Mouse (Mus musculus) layer of hippocampus, postnatal 36 days (tissue): ENCODE results near the gene 1700102P08Rik. TPM values are rescaled to one million over a fixed set of nuclear protein-coding genes. Genes with fewer than 3 reads are reported as not detected.

ENCODE experiments used
- DNase-seq, 2 experiments: peaks; one replicate each; pipeline ENCODE4 v3.0.0; 2022
- total RNA-seq, 2 experiments: library from RNA; stranded (reverse); gene quantifications; 2 replicates each; pipeline ENCODE4 v1.2.3; 2021

Gene 1700102P08Rik
- 1 to 10 TPM; 2.6 to 2.9 TPM for total RNA-seq

DNA sequence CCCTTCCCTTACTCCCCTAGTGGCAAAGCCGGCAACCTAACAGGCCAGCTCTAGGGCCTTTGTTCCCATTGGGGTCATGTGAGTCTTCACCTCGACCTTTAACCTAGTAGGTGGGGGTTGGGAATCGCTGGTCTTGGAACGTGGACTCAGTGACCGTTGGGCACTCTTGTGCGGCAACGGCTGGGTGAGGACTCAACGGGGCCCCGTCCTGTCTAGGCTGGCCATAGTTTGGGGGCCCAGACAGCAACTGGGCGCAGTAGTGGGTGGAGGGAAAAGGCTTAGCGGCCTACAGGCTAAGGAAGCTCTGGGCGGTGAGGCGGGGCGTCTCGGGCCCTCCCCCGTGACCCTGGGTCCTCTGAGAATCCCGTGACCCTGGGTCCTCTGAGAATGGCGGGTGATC, at the start of gene 1700102P08Rik:
1700102P08Rik (plus strand) TSS at position 130 of the 400 bp plus-strand sequence.
- DNase-seq = no peak

DNA sequence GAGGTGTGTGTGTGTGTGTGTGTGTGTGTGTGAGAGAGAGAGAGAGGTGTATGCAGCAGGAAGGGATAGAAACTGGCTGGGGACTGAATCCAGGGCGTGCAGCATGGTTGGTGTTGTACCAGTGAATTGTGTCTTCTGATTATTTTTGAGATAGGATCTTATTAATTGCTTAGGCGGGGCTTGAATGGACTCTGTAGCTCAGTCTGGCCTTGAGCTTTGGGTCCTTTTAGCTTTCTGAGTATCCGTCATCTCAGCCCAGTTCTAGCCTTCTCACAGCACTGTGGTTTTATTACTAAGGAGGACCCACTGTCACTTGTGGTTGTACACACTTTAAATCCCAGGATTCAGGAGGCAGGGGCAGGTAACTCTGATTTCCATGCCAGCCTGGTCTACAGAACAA, 49.3 kb upstream of the 1700102P08Rik start:
- DNase-seq = no peak

DNA sequence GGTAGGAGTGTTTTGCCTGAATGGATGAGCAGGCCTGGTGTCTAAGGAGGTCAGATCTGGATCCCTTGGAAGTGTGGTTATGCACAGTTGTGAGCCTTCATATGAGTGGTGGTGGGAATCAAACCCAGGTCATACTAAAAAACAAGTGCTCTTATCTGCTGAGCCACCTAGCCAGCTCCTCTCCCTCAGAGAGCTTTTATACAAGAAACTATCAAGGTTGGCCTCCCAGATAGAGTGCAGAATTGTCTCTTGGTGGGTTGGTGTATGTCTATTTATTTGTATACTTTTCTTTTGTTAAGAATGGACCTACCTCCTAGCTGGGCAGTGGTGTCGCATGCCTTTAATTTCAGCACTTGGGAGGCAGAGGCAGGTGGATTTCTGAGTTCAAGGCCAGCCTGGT, 48.8 kb upstream of the 1700102P08Rik start:
- DNase-seq = no peak

DNA sequence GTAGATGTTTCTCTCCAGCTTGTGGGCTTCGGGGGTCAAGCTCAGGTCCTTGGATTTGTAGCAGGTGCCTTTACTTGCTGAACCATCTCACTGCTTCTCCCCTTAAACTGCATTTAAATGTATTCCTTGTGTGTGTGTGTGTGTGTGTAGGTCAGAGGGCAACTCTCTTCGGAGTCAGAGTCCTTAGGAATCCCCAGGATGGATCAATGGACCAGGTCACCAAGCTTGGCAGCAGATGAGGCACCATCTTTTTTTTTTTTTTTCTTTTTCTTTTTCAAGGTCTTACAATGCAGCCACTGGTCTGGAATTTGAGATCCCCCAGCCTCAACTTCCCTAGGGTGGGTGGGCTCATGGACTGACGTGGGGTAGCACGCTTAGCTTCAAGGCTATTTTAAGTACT, 48.1 kb upstream of the 1700102P08Rik start:
- DNase-seq = no peak

DNA sequence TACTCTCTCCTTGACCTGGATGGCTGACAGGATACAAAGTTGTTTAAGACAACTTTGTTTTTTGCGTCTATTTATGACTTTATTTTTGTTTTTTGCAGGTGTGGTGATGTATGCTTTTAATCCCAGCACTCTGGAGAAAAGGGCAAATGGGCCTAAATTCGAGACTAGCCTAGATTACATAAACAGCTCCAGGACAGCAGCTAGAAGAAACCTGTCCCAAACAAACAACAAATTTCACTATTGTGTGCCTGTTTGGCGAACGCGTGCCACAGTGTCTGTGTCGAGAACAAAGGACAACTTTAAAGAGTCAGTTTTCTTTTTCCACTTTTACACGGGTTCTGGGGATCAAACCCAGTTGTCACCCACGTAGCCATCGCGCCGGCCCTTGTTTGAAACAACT, 45.6 kb upstream of the 1700102P08Rik start:
- no peak for DNase-seq

DNA sequence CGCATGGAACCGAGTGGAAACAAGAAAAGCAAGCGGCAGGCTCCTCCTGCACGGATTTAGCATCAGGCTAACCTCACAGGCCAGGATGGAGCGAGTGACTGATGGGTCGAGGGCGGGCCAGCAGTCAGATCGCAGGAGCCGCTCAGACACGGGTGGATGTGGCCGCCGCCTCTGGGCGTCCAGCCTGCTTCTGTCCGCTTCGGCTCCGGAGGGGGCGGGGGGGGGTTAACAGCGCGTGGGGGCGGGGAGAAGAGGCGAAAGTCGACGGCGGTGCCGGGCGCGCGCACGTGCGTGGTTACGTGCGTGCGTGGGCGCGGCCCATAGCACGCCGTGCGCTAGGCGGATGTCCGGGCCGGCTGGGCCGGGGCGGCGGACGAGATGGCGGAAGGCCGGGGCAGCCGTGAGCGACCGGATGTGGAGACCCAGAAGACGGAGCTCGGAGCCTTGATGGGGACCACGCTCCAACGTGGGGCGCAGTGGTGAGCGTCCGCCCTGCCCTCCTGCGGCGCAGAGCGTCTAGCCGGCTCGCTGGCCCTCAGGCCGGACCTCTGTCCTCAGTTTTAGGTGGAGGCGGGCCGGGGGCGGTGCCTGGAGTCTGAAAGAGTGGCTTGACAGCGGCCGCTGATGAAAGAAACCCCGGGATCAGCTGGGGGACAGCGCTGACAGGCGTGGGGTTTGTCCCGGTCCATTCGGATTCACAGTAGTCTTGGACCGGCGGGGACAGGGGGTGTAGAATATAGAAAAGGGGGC, 44.9 kb upstream of the 1700102P08Rik start, which contains the start of gene Usp4:
Usp4 (plus strand) TSS at position 314 of the 750 bp plus-strand sequence.
- DNase-seq = peak; percentile 81 to 83

DNA sequence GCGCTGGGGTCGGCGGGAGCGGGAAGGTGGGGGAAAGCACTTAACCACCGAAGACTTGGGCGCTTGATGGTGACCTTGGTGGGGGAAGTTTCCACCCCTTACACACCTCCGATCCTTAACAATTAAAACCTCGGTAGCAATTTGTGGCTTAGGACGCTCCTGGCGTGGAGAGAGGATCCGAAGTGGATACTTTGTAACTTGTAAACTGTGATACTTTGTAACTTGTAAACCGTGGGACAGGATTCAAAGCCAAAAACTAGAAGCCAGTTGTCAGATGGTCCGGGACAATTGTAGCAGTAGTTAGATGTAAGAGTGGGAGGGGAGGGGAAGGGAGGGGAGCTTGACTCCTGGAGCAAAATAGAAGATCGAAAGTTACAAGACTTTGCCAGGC, 44.3 kb upstream of the 1700102P08Rik start:
- DNase-seq = no peak

DNA sequence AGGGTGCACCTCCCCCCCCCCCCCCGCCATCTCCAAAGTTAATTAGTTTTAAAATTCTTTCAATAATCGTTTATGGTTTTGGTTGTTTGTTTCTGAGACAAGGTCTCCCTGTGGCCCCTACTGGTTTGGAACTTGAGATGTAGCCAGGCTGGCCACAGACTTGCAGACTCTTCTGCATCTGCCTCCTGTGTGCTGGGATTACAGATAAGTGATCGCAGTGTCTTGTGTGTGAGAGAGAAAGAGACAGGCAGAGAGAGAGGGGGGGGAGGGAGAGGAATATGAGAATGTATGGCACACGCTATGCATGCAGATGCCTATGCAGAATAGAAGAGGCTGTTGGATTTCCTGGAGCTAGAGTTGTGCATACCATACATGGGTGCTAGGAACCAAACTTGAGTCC, 42.9 kb upstream of the 1700102P08Rik start:
- DNase-seq = no peak

DNA sequence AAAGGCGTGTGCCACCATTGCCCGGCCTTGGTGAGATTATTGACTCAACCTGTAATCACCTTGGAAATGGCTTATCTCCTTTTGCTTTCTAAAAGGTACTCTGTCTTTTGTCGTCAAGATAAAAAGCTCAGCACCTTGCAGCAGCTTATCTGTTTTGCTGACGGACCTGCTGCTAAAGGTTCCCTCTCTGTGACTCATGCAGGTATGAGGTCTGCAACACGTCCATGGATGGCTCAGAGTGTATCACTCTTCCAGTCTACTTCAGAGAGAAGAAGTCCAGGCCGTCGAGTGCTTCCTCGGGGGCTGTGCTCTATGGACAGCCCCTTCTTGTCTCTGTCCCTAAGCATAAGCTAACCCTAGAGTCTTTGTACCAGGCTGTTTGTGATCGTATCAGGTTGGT, 14.4 kb upstream of the 1700102P08Rik start:
- no peak for DNase-seq

DNA sequence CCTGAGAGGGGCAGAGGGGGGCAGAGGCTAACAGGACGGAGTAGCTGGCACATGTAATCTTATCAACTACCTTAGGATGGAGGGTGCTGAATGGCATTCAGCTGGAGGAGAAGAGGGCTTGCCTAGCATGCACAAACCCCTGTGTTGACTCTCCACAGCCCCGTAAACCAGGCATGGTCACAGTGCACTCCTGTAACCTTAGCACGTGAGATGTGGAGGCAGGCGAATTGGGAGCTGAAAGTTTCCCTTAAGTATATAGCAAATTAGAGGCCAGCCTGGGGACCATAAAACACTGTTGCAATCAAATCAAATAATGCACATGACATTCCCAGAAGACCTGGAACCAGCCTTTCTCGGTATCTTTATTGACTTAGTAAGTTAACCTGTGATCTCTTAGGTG, 13.9 kb upstream of the 1700102P08Rik start:
- DNase-seq = no peak

DNA sequence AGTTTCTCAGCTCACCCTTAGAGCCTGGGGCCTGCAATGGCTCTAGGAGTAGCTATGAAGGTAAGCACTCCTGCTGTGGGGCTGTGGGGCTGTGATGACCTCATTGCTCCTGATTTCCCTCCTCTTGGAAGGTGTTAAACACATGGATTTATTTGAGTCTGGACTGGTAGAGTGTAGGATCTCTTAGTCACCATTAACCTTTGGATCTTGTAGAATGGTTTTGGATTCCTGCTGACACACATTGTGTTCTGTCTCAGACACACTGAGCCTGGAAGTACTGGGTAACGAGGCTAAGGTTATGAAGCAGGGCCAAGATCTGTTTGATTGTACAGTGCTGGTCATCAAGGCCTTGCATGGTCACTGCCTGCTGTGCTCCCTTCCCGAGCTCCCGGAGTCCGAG, 13.3 kb upstream of the 1700102P08Rik start:
- DNase-seq = no peak

DNA sequence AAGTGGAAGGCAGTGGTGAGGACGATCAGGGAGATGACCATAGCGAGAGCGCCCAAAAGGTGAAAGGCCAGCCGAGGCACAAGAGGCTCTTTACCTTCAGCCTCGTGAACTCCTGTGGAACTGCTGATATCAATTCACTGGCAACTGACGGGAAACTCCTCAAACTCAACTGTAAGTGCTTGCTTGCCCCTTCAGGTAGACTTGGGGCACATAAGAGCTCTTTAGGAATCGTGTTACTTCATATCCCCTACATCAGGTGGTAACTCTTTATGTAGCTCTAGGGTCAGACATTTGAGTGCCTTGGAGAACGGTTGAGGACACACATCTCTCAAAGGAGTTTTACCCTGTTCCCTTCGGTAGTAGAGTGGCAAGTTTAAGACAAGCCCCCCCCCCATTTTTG, 11.2 kb upstream of the 1700102P08Rik start:
- DNase-seq = no peak

DNA sequence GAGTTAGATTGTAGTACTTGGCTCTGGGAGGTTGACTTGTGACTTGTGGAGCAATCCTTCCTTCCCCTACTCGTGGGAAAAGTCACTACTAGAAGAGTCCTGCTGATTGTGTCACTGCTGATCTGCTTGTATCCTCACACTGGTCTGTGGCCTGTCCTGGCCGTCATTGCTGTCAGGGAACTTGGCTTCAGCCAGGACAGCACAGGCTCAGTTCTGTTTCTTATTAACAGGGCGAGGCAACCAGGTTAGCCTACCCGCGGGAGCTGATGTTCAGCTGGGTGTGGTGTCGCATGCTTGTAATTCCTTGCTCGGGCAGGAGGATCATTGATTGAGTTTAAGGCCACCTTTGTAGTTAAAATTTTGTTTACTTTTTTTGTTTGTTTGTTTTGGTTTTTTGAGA, 7.6 kb upstream of the 1700102P08Rik start:
- no peak for DNase-seq

DNA sequence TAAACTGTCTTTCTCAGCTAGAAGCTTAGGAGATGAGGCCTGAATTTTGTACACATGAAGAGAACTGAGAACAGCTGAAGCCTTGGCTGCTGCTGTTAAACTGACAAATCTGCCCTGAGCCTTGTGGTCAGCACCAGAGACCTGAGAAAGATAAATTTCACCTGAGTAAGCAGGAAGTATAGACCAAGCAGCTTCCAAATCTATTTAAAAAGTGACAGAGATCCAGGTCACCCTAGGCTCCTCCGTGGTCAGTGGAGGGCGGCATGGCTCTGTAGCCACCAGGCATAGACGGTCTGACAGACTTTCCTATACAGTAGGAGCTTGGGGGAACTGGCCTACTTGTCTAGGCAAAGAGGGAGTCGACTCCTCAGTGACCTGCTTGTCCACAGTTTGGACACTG, 5.8 kb upstream of the 1700102P08Rik start:
- no peak for DNase-seq

DNA sequence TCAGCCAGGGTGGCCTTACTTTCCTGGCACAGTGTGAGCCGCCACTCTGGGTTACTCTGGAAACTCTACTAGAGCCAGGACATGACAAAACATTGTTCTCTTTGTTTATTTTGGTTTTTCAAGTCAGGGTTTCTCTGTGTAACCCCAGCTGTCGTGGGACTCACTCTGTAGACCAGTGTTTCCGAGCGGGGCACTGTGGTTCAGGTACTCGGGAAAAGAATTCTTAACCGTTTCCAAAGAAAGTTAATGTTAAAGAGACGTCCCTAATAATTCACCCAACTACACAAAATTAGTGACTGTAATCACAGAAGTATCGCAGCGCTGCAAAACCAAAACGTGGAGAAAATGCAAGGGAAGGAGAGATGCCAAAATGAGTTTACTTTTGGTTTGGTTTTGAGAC, 4.0 kb upstream of the 1700102P08Rik start:
- DNase-seq = no peak

DNA sequence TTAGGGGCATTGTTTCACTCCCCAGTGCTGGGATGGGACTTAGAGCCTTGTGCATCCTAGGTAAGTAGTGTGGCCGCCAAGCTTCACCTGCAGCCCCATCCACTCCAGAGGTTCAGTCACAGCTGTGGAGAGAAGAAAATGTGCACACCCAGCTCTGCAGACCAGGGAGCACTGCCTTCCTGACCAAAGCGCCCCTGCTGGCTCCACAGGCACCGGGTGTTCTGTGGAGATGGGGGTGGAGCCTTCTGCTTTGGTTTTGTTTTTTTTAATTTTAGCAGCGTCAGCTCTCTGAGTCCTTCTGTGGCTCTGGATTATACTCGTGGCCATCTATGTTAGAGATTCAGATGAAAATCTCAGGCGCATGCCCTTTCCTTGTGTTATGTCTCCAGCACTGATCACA, 3.4 kb upstream of the 1700102P08Rik start:
- DNase-seq = peak; percentile 16 to 29

DNA sequence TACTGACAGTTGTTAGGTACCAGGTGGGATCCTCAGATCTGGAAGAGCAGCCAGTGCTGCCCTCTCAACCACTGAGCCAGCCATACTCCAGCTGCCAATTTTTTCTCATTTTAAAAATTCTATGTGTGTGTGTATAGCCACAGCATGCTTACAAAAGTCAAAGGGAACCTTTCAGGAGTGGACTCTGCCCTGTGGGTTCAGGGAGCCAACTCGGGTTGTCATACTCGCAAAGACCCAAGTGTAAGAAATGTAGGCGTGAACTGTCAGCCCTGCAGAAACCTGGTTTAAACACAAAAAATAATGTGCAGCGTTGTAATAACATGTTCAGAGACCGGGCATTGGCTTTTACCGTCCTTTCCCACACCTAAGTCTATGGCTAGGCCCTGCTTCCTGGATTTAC, 1.6 kb downstream of the 1700102P08Rik start:
- DNase-seq = no peak

DNA sequence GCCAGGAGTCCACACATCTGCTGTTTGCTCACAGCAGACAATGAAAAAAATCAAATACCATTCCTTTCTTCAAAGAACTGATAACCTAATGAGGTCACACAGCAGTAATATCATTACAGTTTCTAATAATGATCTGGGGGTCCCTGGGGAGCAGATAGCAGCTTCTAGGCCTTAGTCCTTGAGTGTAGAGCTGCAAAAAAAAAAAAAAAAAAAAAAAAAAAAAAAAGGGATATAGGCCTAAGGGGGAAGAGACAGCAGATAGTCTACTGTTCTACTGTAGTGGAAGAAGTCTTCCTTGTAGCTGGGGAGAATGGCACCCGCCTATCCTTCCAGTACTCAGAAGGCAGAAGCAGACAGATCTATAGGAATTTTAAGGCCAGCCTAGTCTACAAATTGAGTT, 2.8 kb downstream of the 1700102P08Rik start:
- DNase-seq = no peak

DNA sequence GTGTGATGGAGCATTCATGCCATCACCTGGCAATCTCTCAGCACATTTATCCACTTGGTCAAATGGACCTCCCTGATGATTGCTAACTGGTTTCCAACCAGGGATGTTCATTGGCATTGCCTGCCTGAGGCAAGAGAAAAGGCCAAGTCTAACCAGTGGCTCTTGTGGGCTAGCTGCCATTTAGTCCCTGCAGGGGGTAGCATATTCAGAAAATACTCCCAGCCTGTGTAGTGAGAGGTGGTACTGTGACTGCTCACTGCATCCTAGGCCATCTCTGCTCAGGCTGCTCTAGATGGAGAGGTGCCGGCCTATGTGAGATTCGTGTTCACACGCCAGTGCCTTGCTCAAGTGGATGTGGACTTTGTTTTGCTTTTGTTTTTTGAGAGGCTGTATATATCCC, 5.7 kb downstream of the 1700102P08Rik start:
- DNase-seq = no peak

DNA sequence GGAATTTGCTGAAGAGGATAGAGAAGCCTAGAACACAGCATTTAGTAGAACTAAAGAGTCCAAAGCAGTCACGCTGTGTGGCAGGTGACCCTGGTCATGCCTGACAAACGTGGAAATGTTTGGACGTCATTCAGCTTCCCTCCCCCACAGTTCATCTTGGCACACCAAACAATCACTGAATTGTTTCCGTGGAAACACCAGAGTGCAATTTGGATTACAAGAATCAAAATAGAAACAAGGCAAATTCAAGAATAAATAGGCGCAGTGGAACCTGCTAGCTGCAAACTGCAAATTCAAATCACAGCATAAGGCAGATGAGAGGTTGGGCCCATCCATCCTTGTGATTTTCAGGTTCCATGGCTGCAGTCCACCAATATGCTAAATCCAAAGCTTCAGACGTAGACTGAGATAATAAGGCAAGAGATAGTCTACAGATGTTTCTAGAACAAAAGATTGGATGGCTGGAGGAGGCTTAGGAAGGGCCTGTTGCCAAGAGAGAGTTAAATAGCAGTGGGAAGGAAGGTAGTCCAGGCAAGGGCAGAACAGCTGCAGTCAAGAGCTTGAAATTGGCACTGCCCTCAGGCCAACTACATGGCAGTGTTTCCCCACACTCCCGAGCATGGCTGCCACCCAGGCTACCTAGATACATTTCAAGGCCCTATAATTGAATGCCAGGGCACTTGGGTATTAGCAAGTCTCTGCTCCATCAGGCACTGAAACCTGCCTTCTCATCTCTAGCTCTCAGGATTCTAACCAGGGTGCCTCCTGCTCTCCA, 8.8 kb downstream of the 1700102P08Rik start:
- DNase-seq = peak; percentile 45 to 46

DNA sequence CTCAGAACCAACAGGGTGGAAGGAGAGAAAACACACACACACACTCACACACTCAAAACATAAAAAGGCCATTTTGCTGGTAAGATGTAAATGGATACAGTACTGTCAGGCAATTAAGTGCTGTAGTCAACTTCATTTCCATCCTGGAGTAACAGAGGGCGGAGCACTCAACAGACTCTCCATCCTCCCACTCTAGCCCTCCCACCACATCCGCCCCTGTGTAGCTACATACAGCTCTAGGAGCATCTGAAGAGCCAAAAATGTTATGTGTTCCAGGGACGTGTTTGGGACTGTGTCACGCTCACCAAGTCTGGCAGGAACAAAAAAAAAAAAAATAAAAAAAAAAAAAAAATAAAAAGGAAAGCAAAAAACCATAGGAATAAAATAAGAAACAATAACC, 10.5 kb downstream of the 1700102P08Rik start:
- peak in 1 of 2 experiments; percentile 29 for DNase-seq

DNA sequence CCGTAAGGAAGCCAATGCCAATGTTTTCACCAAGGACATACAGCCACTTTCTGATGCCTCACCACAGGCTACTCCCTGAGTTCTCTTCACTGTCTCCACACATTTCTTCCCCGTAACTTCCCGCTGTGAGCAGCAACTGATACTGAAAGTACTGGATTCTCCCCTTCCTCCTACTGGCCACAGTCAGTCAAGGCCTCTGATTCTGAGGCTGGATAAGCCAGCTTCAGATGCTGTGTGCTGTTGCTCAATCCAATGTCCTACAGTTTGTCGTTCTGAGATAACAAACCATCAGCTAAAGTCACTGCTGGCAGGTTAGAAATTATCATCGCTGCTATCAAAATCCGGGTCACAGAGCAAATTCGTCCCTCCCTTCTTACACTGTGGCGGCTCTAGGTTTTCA, 11.8 kb downstream of the 1700102P08Rik start:
- DNase-seq = no peak

DNA sequence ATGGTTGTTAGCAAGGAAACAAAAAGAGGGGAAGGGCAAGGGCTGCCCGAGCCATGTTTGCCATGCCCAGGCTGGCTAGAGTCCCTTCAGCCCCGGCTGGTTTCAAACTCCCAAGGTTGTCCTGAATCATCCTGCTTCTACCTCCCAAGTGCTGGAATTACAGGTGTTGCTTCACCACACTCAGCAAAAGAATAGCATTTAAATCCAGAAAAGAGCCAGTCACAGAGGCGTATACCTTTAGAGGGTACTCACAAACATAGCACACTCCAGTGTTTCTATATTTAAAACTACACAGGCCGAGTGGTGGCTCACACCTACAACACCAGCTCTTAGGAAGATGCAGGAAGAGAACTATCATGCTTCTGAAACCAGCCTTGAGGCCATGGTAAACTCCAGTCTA, 16.9 kb downstream of the 1700102P08Rik start:
- no peak for DNase-seq

DNA sequence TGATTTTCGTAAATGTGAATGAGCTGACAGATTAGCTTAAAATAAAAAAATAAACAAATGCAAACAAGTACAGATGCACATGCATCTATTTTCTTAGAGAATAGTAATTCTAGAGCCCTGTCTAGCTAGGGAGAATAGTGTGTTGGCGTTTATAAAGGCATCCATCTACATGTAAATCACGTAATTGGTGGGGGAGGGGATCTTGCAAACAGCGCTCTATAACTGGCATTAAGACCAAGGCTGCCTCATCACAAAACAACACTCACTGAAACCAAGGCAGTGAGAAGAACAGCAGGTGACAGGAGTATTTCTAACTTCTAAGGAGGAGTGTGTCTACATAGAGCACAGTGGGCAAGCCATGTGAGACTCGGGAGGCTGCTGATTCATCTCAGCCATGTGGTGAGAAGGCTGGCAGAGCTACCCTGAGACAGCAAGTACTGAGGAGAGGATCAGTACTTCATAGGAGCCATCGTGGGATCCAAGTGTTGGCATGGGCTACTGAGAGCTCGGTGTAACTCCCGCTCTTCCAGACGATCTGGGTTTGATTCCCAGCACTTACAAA, 18.9 kb downstream of the 1700102P08Rik start:
- peak; percentile 45 to 56 for DNase-seq
